Mouse (Mus musculus): ENCODE data around the gene Riok2.

DNA sequence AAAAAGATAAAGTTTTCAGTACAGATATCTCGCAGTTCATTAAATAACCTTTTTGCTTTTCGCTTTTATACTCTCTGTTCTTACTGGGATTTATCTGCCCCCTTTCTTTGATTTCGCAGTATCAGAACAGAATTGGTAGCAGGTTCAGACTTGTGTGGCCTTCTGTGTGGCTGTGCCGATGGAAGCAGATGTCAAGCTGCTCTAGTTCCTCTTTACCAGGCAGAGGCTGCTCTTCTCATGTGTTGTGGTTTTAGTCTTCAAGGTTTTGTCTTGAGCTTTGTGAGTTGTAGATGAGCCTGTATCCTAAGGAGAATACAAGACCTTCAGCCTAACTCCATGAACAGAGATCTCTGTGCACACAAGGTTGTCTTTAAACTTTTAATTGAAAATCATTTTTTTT, 17.7 kb downstream of the Riok2 start:
- no peak for TF ChIP-seq CTCF (IDR thresholded peaks at IDR 0.05; ENCODE audit: control insufficient read depth, insufficient read depth, low read length)
- no peak for TF ChIP-seq POLR2A (IDR thresholded peaks at IDR 0.05; ENCODE audit: borderline replicate concordance, control insufficient read depth, low read depth, low read length)

All from bone marrow, adult 2 months (tissue).